Mouse (Mus musculus) forebrain, embryonic 11.5 days (tissue): ENCODE results near the gene Golga7b. TPM values are rescaled to one million over a fixed set of nuclear protein-coding genes. Genes with fewer than 3 reads are reported as not detected.

Experiments
- ATAC-seq: fragments of 200-750 bp; cut with Nextera tagmentation; replicated peaks from 2 replicates; pipeline ENCODE4 v1.8.0; 2017; ENCODE audit warnings: moderate TSS enrichment; ENCODE audit not compliant: low FRiP score
- DNase-seq: peaks from one replicate; pipeline ENCODE4 v3.0.0-alpha.2; 2017; ENCODE audit warnings: low spot score
- H3K27ac ChIP-seq: fragments of 300-500 bp; sonication (generic); 2 replicates; pipeline ENCODE4 v1.5.1; 2014; ENCODE audit warnings: low read depth, low read length
- H3K27me3 ChIP-seq: fragments of 300-500 bp; sonication (generic); 2 replicates; pipeline ENCODE4 v1.6.1; 2014; ENCODE audit warnings: mild to moderate bottlenecking, low read length, mixed read lengths; ENCODE audit not compliant: control insufficient read depth, insufficient read depth
- H3K36me3 ChIP-seq: fragments of 300-500 bp; sonication (generic); 2 replicates; pipeline ENCODE4 v1.6.1; 2014; ENCODE audit warnings: mild to moderate bottlenecking, low read length, moderate library complexity, mixed read lengths; ENCODE audit not compliant: control insufficient read depth, insufficient read depth
- H3K4me1 ChIP-seq: fragments of 300-500 bp; sonication (generic); replicated peaks from 2 replicates; pipeline ENCODE4 v1.6.1; 2014; ENCODE audit warnings: low read length, mixed read lengths; ENCODE audit not compliant: control insufficient read depth, insufficient read depth
- H3K4me2 ChIP-seq: fragments of 300-500 bp; sonication (generic); 2 replicates; pipeline ENCODE4 v1.6.1; 2014; ENCODE audit warnings: low read depth, mild to moderate bottlenecking, low read length, moderate library complexity, mixed read lengths; ENCODE audit not compliant: severe bottlenecking
- H3K4me3 ChIP-seq: fragments of 300-500 bp; sonication (generic); 2 replicates; pipeline ENCODE4 v1.5.1; 2014; ENCODE audit warnings: low read depth, low read length
- H3K9ac ChIP-seq: fragments of 300-500 bp; sonication (generic); 2 replicates; pipeline ENCODE4 v1.6.1; 2014; ENCODE audit warnings: low read length
- H3K9me3 ChIP-seq: fragments of 300-500 bp; sonication (generic); 2 replicates; pipeline ENCODE4 v1.6.1; 2016; ENCODE audit warnings: low read length, mixed read lengths; ENCODE audit not compliant: control insufficient read depth
- WGBS: fragments of 180-500 bp; shearing (Covaris S2); extraction: QIAGEN DNeasy Blood & Tissue Kit; methylation state at CpG from one replicate; pipeline ENCODE4 v1.1.7; 2014; 5-methylcytosine and 5-hydroxymethylcytosine counted together
- microRNA-seq: library from miRNA; unstranded; fragments of <30 nt; microRNA quantifications from one replicate; pipeline ENCODE4, GENCODE M21; 2016; ENCODE audit not compliant: insufficient number of aligned reads
- polyA plus RNA-seq: library from polyadenylated mRNA; unstranded; fragments of >200 nt; fragmentation: Nextera tagmentation; extraction: Ambion mirVana; gene quantifications from 2 replicates; pipeline ENCODE4 v1.2.1, GENCODE M21; 2014

Golga7b gene
- polyA plus RNA-seq, 1 experiment from 2014 or later = 2.4 TPM

DNA sequence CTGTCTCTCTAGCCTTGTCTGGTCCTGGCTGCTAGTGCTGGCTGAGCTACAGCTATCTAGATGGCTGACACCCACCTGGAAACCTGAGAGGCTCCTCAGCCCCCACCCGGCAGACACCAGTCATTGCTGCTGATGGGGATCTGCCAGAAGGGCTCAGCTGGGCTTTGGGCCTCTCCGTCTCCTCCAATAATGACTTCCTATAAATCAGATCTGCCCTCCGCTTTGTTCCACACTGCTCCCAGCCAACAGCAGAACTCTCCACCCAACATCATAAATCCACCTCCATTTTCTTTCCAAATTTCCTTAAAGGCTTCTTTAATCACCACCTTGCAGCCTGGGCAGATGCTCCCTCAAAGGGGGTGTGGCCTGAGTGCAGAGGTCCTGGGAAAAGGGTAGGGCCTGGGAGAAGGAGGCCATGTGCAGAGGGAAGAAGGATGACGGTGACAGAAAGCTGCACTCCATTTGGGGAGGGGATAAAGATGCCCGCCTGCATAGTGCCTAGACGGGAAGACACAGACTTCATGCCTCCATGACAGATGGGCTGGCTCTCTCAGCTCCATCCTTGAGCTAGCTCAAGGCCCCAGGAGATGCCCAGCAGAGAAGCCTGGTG lies 67.8 kb downstream of the Golga7b start:
- Histone ChIP-seq H3K4me2 (no peak overlapping the region), H3K9me3 (no peaks in the 10 kb centered on the region), H3K36me3 (no peaks in the 10 kb centered on the region), H3K4me1 (peaks cover 5% of the 10 kb centered on the region), H3K27me3 (no peaks in the 10 kb centered on the region), H3K4me3 (no peak overlapping the region), H3K9ac (no peak overlapping the region), H3K27ac (no peak overlapping the region)
- ATAC-seq = 0 out of 2 replicates have a peak, but pooled peaks have one; percentile 4
- WGBS = 81% methylated on average over 6 of the region's 6 CpGs
- no peak for DNase-seq

DNA sequence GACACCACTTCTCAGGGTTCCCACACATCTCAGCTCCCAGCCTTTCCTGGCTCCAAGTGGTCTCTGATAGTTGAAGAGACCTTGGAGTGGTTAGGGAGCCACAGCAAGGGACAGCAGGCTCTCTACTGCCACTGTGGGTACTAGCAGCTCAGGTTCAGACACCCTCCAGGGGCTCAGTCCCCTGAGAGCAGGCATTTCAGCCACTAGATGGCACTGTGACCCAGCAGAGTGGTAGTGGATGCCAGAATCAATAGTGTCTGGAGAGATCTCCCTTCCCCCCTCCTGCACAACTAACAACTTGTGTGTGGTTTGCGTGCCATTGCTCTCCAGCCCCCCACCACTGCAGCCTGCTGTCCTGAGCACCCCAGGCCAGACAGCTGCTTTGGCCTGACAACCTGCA lies 68.5 kb downstream of the Golga7b start:
- no peaks in the 10 kb centered on the region for H3K27me3 ChIP-seq
- H3K9ac ChIP-seq = no peak overlapping the region
- no peak overlapping the region for H3K4me3 ChIP-seq
- ATAC-seq = peak; percentile 72
- H3K4me1 ChIP-seq = peaks cover 5% of the 10 kb centered on the region
- no peak overlapping the region for H3K4me2 ChIP-seq
- no peaks in the 10 kb centered on the region for H3K36me3 ChIP-seq
- no peak overlapping the region for H3K27ac ChIP-seq
- H3K9me3 ChIP-seq = no peaks in the 10 kb centered on the region
- WGBS = 7% methylated on average over 1 of the region's 1 CpGs
- DNase-seq = peak; percentile 90

DNA sequence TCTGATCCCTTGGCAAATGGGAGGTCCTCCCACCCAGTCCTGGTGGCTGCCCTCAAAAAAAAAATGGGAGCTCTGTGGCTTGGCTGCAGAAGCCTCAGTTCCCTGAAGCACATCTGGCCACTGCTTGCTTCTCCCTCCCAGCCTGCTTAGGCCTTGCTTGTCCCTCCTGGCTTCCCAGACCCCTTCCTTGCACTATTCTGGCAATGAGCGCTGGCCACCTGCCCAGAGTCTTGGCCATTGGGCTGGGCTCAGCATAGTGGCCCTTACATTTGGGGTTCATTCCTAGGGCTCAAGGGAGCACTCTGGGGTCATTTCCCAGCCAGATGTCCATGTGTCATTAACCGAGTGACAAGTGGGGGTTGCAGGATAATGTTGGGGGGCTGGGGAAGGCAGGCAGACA lies 69.2 kb downstream of the Golga7b start:
- Histone ChIP-seq H3K27me3 (no peaks in the 10 kb centered on the region), H3K9ac (no peak overlapping the region), H3K4me2 (no peak overlapping the region), H3K36me3 (no peaks in the 10 kb centered on the region), H3K4me3 (no peak overlapping the region), H3K27ac (no peak overlapping the region), H3K9me3 (no peaks in the 10 kb centered on the region), H3K4me1 (peaks cover 5% of the 10 kb centered on the region)
- no peak for DNase-seq
- ATAC-seq = no peak
- WGBS = 88% methylated on average over 2 of the region's 2 CpGs

DNA sequence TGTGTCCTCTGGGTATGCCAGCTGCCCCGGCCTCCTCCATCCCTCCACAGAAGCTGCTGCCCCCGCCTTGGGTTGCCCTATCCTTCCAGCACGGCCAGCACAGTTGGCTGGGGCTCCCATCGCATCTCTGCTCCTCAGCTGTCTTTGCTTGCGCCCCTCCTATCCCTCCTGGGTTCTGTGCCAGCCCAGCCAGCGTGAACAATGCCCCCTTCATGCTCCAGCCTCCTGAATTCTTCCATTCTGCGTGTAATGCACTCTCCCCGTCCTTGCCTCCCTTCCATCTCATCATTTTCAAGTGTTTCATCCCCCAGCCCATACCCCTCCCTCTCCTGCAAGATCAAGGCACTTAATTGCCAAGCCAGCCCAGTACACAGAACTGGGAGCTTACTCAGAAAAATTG lies 69.6 kb downstream of the Golga7b start:
- no peak overlapping the region for H3K27ac ChIP-seq
- H3K27me3 ChIP-seq = no peaks in the 10 kb centered on the region
- H3K9me3 ChIP-seq = no peaks in the 10 kb centered on the region
- 67% methylated on average over 8 of the region's 8 CpGs for WGBS
- no peak for DNase-seq
- H3K4me3 ChIP-seq = no peak overlapping the region
- H3K4me1 ChIP-seq = peaks cover 5% of the 10 kb centered on the region
- H3K9ac ChIP-seq = no peak overlapping the region
- H3K4me2 ChIP-seq = no peak overlapping the region
- ATAC-seq = no peak
- H3K36me3 ChIP-seq = no peaks in the 10 kb centered on the region

DNA sequence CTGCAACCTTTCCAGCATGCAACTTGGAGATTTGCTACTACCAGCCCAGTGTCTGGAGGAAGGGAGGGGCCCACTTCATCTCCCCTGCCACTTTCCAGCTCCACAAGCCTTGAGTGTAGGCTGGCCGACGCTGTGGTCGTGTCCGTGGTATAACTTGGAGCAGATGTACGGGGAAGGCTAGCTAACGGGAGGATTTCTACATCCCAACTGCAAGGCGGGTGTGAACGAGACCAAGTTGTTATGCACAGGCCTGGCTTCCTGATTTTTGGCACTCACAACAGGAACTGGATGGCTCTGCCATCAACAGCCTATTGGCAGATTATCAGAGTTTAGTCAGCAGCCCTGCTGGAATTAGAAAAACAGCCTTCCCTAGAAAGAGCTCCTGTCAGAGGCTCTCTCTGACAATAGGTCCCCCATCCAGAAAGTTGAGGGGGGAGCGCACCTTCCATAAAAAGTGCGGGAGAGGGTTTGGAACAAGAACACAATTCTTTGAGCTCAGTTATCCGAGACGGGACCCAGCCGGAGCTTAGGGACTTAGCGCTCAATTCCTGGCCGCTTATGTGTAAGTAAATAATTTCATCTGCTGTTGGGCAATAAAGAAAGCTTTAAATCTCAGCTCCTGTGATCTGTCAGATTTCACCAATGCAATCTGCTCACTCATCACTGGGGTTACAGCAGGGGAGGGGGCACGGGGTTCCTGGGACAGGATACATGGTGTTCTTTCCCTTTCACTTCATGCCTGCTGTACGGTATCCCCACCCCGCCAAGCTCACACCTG lies 70.5 kb downstream of the Golga7b start:
- H3K9me3 ChIP-seq = no peaks in the 10 kb centered on the region

More for the DNA sequence above, 70.5 kb downstream of the Golga7b start:
- Histone ChIP-seq H3K27ac (no peak overlapping the region), H3K9ac (no peak overlapping the region), H3K27me3 (no peaks in the 10 kb centered on the region), H3K36me3 (no peaks in the 10 kb centered on the region), H3K4me2 (no peak overlapping the region), H3K4me1 (peaks cover 5% of the 10 kb centered on the region), H3K4me3 (no peak overlapping the region)
- 64% methylated on average over 18 of the region's 18 CpGs for WGBS
- ATAC-seq (no peak), DNase-seq (no peak)

Small RNA genes lying within 50 kb of the gene (microRNA-seq; reads per million reads assigned to microRNA genes)
- gene Gm26339 = not detected
- gene Mir3085 = not detected

Other genes starting within 250 kb of the Golga7b start
- gene Ankrd2, start 211.6 kb upstream of the Golga7b start, polyA plus RNA-seq = not detected in 2 replicates
- gene Hoga1, start 202.0 kb upstream of the Golga7b start, polyA plus RNA-seq = 1.1 and 1.9 TPM in 2 replicates
- 0.13 TPM in 1 of 2 replicates, not detected in the other for gene 4933411K16Rik, start 195.3 kb upstream of the Golga7b start, polyA plus RNA-seq
- gene Morn4, start 161.2 kb upstream of the Golga7b start, polyA plus RNA-seq = 52.9 and 63.1 TPM in 2 replicates
- 29.0 and 30.7 TPM in 2 replicates for gene Pi4k2a, start 157.1 kb upstream of the Golga7b start, polyA plus RNA-seq
- 15.6 and 16.3 TPM in 2 replicates for gene Avpi1, start 118.5 kb upstream of the Golga7b start, polyA plus RNA-seq
- gene Marveld1, start 100.2 kb upstream of the Golga7b start, polyA plus RNA-seq = 8.7 and 9.7 TPM in 2 replicates
- 22.4 and 23.1 TPM in 2 replicates for gene Zfyve27, start 83.6 kb upstream of the Golga7b start, polyA plus RNA-seq
- gene Sfrp5, start 45.3 kb upstream of the Golga7b start, polyA plus RNA-seq = 0.09 and 0.19 TPM in 2 replicates
- 3.2 and 4.0 TPM in 2 replicates for gene Crtac1, start 184.2 kb downstream of the Golga7b start, polyA plus RNA-seq